Mouse (Mus musculus) ES-E14 (cell line): ENCODE data around the gene Map4.

Experiments used
- CHD2 ChIP-seq: IDR thresholded peaks from 2 replicates; pipeline ENCODE4 v1.6.1; 2014; ENCODE audit warnings: mild to moderate bottlenecking, low read depth, low read length, inconsistent platforms
- HCFC1 ChIP-seq: IDR thresholded peaks from 2 replicates; pipeline ENCODE4 v1.6.1; 2012; ENCODE audit warnings: low read length, inconsistent platforms, borderline replicate concordance; ENCODE audit not compliant: insufficient read depth
- MAFK ChIP-seq: IDR thresholded peaks from 2 replicates; pipeline ENCODE4 v1.6.1; 2014; ENCODE audit warnings: mild to moderate bottlenecking, low read depth, low read length, inconsistent platforms; ENCODE audit not compliant: insufficient read depth
- ZC3H11A ChIP-seq: IDR thresholded peaks from 2 replicates; pipeline ENCODE4 v1.6.1; 2012; ENCODE audit warnings: low read depth, mild to moderate bottlenecking, inconsistent platforms, low read length, borderline replicate concordance
- ZNF384 ChIP-seq: IDR thresholded peaks from 2 replicates; pipeline ENCODE4 v1.6.1; 2012; ENCODE audit warnings: low read depth, low read length, inconsistent platforms

GRCm38 (mm10) chr9:109942796-109943195 lies 11.5 kb downstream of the Map4 start:
- no peak for TF ChIP-seq ZNF384
- no peak for TF ChIP-seq HCFC1
- no peak for TF ChIP-seq MAFK
- no peak for TF ChIP-seq CHD2
- no peak for TF ChIP-seq ZC3H11A
